Mouse (Mus musculus) spleen, adult 2 months (tissue): Measurements from ENCODE around the gene Aco2. TPM values are rescaled to one million over a fixed set of nuclear protein-coding genes. Genes with fewer than 3 reads are reported as not detected.

Source experiments
- DNase-seq, 2 experiments: peaks; one replicate each; pipeline versions ENCODE4 v3.0.0 to v3.0.0-alpha.2; 2012 to 2021; ENCODE audit warnings: low spot score in 2 of 2, low read depth in 1 of 2
- H3K27ac ChIP-seq: fragments of 200-500 bp; 2 replicates; pipeline ENCODE4 v1.5.1; 2012; ENCODE audit warnings: low read length, inconsistent platforms; ENCODE audit not compliant: insufficient read depth
- H3K27me3 ChIP-seq: fragments of 200-500 bp; 2 replicates; pipeline ENCODE4 v1.6.1; 2012; ENCODE audit warnings: mild to moderate bottlenecking, moderate library complexity, low read length, inconsistent platforms; ENCODE audit not compliant: control insufficient read depth, insufficient read depth
- H3K36me3 ChIP-seq: fragments of 200-500 bp; 2 replicates; pipeline ENCODE4 v1.6.1; 2012; ENCODE audit warnings: mild to moderate bottlenecking, low read length, inconsistent platforms; ENCODE audit not compliant: control insufficient read depth, insufficient read depth
- H3K4me1 ChIP-seq: fragments of 200-500 bp; 2 replicates; pipeline ENCODE4 v1.6.1; 2011; ENCODE audit warnings: inconsistent platforms; ENCODE audit not compliant: control insufficient read depth, insufficient read depth, insufficient read length
- H3K4me3 ChIP-seq: fragments of 200-500 bp; 2 replicates; pipeline ENCODE4 v1.5.1; 2011; ENCODE audit warnings: mild to moderate bottlenecking, inconsistent platforms; ENCODE audit not compliant: insufficient read depth, insufficient read length; ENCODE audit errors: extremely low read depth
- CTCF ChIP-seq: fragments of 200-500 bp; IDR thresholded peaks from 2 replicates; pipeline ENCODE4 v1.5.1; 2011; ENCODE audit warnings: mild to moderate bottlenecking, inconsistent platforms; ENCODE audit not compliant: insufficient read depth, insufficient read length, insufficient replicate concordance; ENCODE audit errors: extremely low read depth
- POLR2A ChIP-seq: fragments of 200-500 bp; IDR thresholded peaks from 2 replicates; pipeline ENCODE4 v1.6.1; 2011; ENCODE audit warnings: low read depth, low read length, inconsistent platforms
- WGBS: fragments of 180-500 bp; shearing (Covaris S2); methylation state at CpG from one replicate; pipeline ENCODE4 v1.1.7; 2018; 5-methylcytosine and 5-hydroxymethylcytosine counted together
- polyA plus RNA-seq: library from polyadenylated mRNA; depleted of rRNA; stranded (reverse); fragments of >200 nt; gene quantifications from 2 replicates; pipeline ENCODE4 v1.2.3, GENCODE M21; 2012

The Aco2 gene
- polyA plus RNA-seq, 1 experiment: 68.7 TPM

- no peak overlapping the region for H3K4me3 ChIP-seq
- TF ChIP-seq POLR2A: no peak
- TF ChIP-seq CTCF: no peak
- H3K27me3 ChIP-seq: no peaks in the 10 kb centered on the region
- H3K36me3 ChIP-seq: peaks cover 31% of the 10 kb centered on the region
- H3K27ac ChIP-seq: no peak overlapping the region
- no peak for DNase-seq
- H3K4me1 ChIP-seq: peaks cover 2% of the 10 kb centered on the region; the same call in 1 of the 2 replicates
- 64% methylated on average over 15 of the region's 15 CpGs for WGBS
These were observed 20.7 kb upstream of the Aco2 start for GRCm38 (mm10) chr15:81851375-81851774.

- no peak for DNase-seq
- no peaks in the 10 kb centered on the region for H3K27me3 ChIP-seq
- TF ChIP-seq POLR2A (no peak), CTCF (no peak)
- peaks cover 2% of the 10 kb centered on the region; the same call in 1 of the 2 replicates for H3K4me1 ChIP-seq
- peaks cover 31% of the 10 kb centered on the region for H3K36me3 ChIP-seq
- 88% methylated on average over 9 of the region's 9 CpGs for WGBS
- H3K4me3 ChIP-seq: no peak overlapping the region
- no peak overlapping the region for H3K27ac ChIP-seq
These were observed 19.6 kb upstream of the Aco2 start for GRCm38 (mm10) chr15:81852411-81853000.

GRCm38 (mm10) chr15:81853081-81853480 lies 19.0 kb upstream of the Aco2 start:
- Histone ChIP-seq H3K4me1 (peaks cover 2% of the 10 kb centered on the region; the same call in 1 of the 2 replicates), H3K36me3 (peaks cover 26% of the 10 kb centered on the region), H3K4me3 (no peak overlapping the region), H3K27me3 (no peaks in the 10 kb centered on the region), H3K27ac (no peak overlapping the region)
- WGBS: 86% methylated on average over 7 of the region's 7 CpGs
- DNase-seq: no peak
- TF ChIP-seq CTCF (no peak), POLR2A (no peak)

GRCm38 (mm10) chr15:81856030-81856790 lies 15.9 kb upstream of the Aco2 start:
- Histone ChIP-seq H3K36me3 (peaks cover 7% of the 10 kb centered on the region), H3K27ac (peak overlapping the region; percentile 100), H3K4me1 (peaks cover 2% of the 10 kb centered on the region; the same call in 1 of the 2 replicates), H3K27me3 (no peaks in the 10 kb centered on the region), H3K4me3 (peak overlapping the region; percentile 76)
- TF ChIP-seq POLR2A: no peak
- no peak for TF ChIP-seq CTCF
- WGBS: 1% methylated on average over 28 of the region's 28 CpGs
- DNase-seq: peak; percentile 72 to 80

GRCm38 (mm10) chr15:81856938-81857723 lies 15.0 kb upstream of the Aco2 start:
- peaks cover 3% of the 10 kb centered on the region for H3K36me3 ChIP-seq
- DNase-seq: no peak
- WGBS: under 1% methylated on average over 14 of the region's 14 CpGs
- H3K4me3 ChIP-seq: peak overlapping the region; percentile 76
- peak overlapping the region; percentile 100 for H3K27ac ChIP-seq
- peaks cover 2% of the 10 kb centered on the region; the same call in 1 of the 2 replicates for H3K4me1 ChIP-seq
- TF ChIP-seq CTCF: no peak
- no peaks in the 10 kb centered on the region for H3K27me3 ChIP-seq

GRCm38 (mm10) chr15:81857724-81858116 lies 14.4 kb upstream of the Aco2 start:
- peaks cover 2% of the 10 kb centered on the region; the same call in 1 of the 2 replicates for H3K4me1 ChIP-seq
- DNase-seq: peak in 1 of 2 experiments; percentile 35
- peaks cover 3% of the 10 kb centered on the region for H3K36me3 ChIP-seq
- H3K27ac ChIP-seq: peak overlapping the region; percentile 100
- WGBS: under 1% methylated on average over 32 of the region's 33 CpGs
- no peaks in the 10 kb centered on the region for H3K27me3 ChIP-seq
- TF ChIP-seq POLR2A (no peak), CTCF (no peak)
- peak overlapping the region; percentile 76 for H3K4me3 ChIP-seq
